Mouse (Mus musculus) left cerebral cortex, postnatal 4 days (tissue): ENCODE results near the gene Acad10. TPM values are rescaled to one million over a fixed set of nuclear protein-coding genes. Genes with fewer than 3 reads are reported as not detected.
"Not testable (repeated sequence)": the region's sequence is repeated elsewhere in the genome, so short reads cannot be mapped to it uniquely, and the experiment has no call there.

Source experiments
- DNase-seq: peaks from one replicate; pipeline ENCODE4 v3.0.0-alpha.2; 2022
- intact Hi-C: fragments of 180-260 bp; cut with DNase I; formaldehyde crosslinking; loops from one replicate; pipeline ENCODE4 v1.15.1; 2025
- total RNA-seq, 2 experiments: library from RNA; stranded (reverse); gene quantifications; 2 replicates each; pipeline ENCODE4 v1.2.3; 2021

Gene Acad10
- total RNA-seq = 1 to 10 TPM; 2.2 to 2.5 TPM

DNA sequence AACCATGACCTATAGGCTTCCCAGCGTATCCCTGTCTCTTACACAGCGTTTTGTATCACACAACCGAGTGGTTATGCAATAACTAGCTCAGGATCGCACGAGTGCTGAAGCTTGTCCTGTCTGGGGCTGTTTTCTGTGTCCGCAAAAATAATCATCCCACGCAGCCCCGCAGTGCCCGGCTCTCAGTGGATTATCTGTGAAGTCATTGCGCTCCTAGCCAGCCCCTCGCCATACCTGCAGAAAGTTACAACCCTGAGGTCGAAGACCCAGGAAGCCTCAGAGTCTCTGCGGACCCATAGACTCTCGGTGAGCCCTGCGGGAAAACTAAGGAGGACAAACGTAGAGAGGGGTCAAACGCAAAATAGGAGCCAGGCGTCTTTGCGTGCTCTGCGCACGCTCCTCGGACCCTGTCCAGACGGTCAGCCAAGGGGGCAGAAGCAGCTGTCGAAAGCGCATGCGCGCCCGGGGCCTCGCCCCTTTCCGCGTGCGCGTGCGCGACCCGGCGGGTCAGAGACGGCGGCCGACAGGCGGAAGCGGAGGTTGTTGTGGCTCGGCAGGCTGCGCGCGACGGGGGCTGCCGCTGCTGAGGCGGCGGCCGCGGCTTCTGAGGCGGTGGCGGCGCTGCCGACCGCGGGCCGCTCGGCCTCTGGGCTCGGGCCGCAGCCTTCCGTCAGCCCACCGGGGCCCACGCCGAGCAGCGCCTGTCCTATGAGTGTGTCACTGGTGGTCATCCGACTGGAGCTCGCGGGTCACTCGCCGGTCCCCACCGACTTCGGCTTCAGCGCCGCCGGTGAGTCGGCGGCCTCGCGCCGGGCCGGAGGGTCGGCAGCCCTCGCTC is at the start of gene Acad10, which contains the start of gene Brap:
Acad10 (minus strand) TSS at position 456 of the 838 bp plus-strand sequence.
Brap (plus strand) TSS at position 505 of the 838 bp plus-strand sequence.
- DNase-seq = peak; percentile 97
- intact Hi-C loops = no loop called here

DNA sequence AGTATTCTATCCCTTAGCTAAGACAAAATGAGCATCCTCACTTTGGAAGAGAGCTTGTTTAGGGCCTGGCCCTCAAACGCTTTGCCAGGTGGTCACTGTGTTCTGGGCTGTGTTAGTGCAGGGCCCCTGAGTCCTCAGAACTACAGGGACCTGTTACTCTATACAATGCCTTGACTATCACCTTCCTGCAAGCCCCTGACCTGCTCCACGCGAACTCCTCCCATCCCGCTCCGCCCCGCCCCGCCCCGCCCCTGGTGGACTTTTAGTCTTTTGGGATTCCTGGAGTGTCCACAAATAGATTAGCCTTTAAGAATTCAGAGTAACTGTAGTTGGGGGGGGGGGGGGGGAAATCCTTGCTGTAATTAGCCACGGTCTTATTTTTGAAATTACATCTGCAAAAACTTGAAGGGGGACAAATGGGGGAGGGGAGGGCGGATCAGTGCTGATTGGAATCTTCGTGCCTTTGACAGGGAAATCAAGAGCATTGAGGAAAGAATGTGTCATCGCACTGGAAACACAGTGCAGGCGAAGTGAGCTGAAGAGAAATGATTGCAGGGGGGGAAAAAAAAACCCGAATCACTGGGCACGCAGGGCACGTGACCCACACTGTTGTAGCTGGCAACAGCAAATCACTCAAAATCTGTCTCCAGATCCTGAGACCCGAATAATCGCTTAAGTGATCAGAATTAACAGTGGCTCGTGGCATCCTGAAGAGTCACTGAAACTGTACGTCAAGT is 44.4 kb upstream of the Acad10 start:
- DNase-seq = no peak
- intact Hi-C loops = no loop called here

DNA sequence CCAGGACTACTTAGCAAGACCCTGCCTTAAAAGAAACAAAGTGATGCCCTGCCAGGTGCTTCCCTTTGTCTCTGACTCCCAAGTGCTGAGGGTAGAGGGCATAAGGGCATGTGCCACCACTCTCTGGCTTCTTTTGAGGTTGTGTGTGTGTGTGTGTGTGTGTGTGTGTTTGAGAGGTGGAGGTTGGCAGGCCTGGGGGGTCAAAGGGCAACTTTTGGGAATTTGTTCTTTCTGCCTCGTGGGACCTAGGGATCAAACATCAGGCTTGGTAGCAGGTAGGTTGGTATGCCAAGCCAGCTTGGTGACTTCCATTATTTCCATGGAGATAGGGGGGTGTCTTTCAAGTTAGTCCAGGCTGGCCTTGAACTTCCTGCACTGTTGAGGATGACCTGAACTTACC is 43.0 kb upstream of the Acad10 start:
- DNase-seq = no peak
- intact Hi-C loops = no loop called here

DNA sequence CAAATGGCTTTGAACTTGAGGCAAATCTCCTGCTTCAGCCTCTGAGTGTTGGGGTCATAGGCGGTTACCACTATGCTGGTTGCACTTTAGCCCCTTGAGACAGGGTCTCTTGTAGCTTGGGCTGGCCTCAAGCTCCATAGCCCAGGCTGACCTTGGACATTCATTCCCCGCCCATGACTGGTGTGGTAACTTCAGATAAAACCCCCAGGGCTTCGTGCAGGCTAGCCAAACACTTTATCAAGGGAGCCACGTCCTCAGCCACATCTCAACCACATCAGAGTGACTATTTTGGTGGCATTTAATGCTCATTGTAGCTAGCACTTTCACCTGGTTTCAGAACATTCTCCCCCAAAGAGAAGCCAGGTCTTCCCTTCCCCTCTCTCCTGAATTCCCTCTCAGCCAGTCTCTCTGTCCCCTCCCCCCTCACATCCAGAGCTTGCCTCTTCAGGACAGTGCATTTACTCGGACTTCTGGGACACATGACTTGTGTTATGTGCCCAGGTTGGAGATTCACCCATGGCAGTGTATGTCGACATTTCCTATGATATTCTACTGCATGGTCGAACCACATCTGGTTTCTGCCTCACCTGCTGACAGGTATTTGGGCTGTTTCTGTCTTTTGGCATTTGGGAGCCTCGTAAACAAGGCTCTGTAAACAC is 40.9 kb upstream of the Acad10 start:
- intact Hi-C loops = no loop called here
- DNase-seq = no peak

DNA sequence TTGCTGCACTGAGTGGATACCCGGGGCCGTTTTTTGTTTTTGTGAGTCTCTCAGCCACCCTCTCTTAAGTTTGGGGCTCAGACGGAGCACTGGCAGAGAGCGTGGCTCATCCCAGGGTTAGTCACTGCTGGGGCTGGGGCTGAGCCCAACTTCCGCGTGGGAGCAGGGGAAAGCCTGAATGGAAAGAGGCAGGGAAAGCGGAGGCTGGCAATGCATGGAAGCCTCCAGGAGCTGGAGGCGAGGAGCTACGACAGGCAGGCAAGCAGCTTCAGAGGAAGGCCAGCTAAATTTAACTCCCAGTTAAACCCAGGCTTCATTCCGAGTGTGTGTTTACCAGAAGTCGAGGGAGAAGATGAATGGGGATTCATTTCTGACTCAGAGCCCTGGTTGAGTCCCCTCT is 40.2 kb upstream of the Acad10 start:
- no peak for DNase-seq
- intact Hi-C loops = no loop called here

DNA sequence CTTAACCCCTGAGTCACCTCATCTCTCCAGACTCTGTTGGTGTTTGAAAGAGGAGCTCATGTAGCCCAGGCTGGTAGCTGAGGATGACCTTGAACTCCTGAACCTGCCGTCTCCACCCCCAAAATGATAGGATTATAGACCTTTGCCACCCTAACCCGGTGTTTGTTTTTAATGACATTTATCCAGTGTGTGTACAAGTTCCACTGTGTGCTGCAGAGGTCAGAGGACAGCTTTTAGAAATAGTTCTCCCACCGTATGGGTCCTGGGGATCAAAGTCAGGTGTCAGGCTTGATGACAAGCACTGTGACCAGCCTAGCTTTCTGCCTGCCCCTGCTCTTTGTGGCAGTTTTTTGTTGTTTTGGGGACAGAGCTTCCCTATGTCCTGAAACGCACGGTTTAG is 39.6 kb upstream of the Acad10 start:
- intact Hi-C loops = no loop called here
- no peak for DNase-seq

DNA sequence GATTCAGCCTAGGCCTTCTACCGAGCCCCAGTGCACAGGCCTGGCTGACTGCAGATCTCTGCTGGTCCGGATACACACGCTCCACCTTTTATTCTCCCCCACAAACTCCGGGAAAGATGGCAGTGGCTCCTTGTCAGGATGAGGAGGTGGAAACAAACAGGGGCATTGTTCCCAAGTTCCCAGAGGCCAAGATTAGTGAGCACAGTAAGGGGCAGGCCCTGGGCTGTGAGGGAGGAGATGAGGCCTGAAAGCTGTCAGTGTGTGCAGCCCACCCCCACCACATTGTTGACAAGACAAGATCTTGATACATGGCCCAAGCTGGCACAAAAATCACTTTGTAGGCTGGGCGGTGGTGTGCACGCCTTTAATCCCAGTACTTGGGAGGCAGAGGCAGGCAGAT is 36.4 kb upstream of the Acad10 start:
- intact Hi-C loops = no loop called here

DNA sequence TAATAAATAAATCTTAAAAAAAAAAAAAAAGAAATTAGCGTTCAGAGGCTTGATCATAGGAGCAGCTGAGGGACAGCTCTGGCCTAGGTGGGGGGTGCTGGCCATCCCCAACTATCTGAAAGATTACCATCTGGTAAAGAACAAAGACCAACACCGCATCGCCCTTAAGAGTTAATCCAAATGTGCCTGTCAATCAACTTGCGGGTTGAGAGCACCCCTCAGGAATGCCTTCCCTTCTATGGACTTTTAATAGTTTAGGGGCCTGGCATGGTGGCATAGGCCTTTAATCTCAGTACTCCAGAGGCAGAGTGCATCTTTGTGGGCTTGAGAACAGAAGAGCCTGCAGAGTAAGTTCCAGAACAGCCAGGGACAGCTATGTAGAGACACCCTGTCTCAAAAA is 32.6 kb upstream of the Acad10 start:
- no peak for DNase-seq
- intact Hi-C loops = no loop called here

More for the DNA sequence above, 36.4 kb upstream of the Acad10 start:
- DNase-seq = no peak

DNA sequence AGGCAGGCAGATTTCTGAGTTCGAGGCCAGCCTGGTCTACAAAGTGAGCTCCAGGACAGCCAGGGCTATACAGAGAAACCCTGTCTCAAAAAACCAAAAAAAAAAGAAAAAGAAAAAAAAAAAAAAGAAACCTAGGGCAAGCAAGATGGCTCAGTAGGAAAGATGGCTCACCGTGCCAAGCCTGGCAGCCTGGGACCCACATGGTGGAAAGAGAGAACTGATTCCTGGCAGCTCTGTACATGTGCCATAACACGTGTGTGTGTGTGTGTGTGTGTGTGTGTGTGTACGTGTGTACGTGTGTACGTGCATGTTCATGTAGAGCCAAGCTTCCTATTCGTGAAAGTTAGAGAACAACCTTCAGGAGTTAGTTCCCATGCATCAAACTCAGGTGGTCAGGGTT is 31.1 kb upstream of the Acad10 start:
- DNase-seq = peak; percentile 25
- intact Hi-C loops = not testable (repeated sequence)

DNA sequence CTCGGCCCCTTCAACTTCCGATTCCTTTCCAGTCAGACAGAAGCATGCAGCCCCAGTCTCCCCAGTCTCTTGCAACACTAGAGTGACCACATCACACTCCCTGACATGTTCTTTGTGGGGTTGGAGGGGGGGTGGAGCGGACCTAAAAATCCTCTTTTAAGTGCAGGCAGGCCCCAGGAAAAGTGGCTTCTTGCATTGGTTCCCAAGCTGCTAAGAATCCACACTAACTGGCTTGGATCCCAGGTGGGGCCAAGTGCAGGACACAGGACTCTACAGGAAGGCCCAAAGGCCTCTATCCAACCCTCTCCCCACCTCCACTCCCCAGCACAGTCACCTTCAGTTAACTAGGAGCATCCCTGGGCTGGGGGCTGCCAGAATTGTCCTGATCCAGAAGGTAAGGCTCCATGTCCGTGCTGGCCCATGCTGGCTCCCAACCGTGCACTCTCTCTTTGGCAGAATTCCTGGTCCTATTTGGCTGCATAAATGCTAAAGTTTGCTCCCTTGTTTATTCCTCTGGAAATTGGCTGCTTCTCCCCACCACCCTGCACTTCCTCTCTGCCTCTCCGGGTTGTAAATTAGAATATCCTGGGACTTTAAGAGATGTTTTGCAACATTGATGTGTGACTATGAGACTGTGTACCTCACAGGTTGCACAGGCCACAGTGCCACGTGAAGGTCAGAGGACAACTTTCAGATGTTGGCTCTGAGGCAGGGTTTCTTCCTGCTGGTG is 30.3 kb upstream of the Acad10 start:
- intact Hi-C loops = no loop called here
- peak; percentile 27 for DNase-seq

DNA sequence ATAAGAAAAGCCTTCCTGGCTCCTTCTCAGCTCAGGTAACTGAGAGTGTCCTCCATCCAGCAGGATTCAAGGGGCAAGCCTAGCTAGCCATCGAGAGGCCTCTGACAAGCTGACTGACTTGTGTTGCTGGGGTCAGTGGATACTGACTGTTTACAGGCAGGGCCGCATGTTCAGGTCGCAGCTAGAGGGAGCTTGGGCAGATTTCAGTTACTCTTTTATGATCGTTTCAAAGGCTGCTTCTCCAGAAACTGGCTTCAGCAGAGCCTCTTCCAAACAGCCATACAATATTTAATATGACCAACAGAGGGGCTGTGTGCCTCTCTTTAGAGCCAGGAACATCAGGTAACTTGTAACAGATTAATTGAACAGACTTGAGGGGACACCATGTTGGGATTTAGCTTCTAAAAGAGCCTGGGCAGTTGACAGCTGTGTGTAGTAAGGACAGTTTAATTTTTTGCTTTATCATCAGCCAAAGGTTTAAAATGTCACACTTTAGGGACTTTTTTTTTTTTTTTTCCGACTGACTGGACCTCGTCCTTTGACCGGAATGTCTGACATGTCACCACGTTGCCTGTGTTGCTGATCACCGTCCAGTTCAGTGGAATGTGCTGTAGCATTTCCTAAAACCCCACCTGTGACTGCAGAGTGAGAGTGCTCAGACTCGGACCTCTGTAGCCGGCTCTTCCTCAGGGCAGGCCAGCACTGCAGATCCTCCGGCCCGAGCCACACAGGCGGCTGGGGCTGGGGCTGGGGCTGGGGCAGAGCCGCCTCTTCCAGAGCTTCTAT is 26.0 kb upstream of the Acad10 start:
- no peak for DNase-seq
- intact Hi-C loops = no loop called here

DNA sequence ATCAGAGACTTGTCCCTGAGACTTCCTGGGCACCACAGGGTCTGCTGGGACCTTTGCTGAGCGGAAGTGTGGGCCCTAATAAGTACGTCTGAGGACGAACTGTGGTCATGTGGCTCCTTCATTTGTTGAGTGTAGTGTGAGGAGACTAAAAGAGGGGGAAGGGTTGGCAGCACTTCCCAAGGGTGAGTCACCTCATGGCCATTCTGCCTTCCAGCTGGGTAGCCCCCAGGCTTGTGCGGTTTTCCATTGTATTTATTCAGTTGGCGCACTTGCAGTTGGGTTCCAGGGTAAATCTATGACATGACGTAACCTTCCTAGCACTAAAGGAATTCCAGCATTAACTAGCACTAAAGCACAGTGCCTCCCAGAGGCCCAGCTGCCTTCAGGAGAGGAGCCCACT is 25.2 kb upstream of the Acad10 start:
- DNase-seq = no peak
- intact Hi-C loops = no loop called here

DNA sequence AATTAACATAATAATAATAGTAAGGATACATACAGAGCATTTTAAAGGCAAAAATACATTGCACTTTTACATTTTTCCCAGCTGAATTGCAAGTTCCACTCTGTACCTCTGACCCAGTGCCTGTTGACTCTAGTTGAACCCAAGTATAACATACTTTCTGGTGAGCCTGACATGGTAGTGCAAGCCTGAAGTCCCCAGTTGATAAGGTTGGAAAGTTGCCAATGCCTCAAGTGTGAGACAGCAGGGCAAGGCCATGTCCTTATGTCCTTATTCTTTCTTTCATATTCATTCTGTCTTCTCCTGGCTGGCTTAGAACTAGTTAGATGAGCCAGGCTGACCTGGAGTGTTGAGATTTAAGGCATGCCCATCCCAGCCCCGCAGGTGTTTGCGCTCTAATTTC is 21.9 kb upstream of the Acad10 start:
- intact Hi-C loops = no loop called here
- DNase-seq = no peak

DNA sequence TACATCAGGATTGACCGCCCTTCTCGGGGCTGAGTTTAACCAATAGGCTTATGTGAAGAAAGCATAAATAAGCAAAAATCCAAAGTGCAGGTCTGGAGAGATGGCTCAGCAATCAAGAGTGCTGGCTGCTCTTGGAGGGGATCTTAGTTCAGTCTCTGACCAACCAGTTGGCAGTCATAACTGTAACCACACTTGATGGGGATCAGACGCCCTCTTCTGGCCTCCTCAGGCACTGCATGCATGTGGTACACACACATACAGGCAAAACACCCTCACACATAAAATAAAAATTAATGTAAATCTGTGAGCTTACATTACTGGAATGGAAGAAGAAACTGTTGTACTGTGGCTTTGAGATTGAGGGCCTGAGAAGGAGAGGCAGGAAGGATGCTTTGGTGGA is 10.1 kb upstream of the Acad10 start:
- intact Hi-C loops = no loop called here
- DNase-seq = peak; percentile 21

DNA sequence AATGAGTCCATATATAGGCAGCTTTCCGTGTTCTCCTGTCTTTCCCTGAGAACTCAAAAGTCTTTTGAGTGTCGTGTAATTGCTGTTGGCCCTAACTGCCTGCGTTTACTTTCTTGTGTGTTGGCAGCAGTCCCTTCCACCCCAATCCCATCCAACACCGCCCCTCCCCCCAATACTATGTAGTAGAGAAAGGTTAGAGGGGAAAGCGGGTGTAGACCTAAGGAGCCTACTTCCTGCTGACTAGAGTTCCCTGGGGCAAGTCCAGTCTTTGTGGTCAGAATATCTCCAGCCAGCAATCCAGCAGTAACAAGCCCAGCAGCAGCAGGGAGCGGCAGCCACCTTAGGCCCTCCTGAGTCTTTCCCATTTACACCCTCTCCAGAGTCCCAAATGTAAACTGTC is 8.1 kb upstream of the Acad10 start:
- intact Hi-C loops = no loop called here

DNA sequence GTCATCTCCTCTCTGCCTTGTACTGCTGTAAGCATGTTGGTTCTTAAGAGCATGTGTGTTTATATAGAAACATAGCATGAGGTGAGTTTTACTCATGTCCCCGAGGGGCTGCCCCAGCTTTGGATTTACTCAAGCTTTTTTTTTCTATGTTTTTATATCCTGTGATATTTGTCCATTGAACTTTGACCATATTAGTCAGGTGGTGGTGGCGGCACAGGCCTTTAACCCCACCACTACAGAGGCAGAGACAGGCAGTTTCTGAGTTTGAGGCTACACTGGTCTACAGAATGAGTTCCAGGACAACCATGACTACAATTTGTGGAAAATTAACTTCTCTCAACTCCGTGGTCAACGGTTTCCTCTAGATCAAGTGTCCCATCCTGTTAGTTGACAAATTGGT is 6.8 kb upstream of the Acad10 start:
- intact Hi-C loops = no loop called here
- DNase-seq = no peak

More for the DNA sequence above, 8.1 kb upstream of the Acad10 start:
- no peak for DNase-seq

DNA sequence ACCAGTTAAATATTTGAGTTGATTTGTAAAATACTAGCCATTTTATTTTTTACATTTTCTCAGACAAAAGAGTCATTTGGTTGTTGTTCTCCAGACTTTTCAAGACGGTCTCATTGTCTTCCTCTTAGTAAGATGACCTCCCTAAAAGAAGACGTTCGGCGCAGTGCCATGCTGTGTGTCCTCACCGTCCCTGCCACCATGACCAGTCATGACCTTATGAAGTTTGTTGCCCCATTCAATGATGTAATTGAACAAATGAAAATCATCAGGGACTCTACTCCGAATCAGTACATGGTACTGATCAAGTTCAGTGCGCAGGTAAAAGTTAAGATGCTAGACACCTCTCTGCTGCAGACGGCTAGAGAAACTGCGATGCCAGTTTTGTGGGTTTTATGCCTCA is 4.7 kb upstream of the Acad10 start:
- DNase-seq = no peak
- intact Hi-C loops = no loop called here

DNA sequence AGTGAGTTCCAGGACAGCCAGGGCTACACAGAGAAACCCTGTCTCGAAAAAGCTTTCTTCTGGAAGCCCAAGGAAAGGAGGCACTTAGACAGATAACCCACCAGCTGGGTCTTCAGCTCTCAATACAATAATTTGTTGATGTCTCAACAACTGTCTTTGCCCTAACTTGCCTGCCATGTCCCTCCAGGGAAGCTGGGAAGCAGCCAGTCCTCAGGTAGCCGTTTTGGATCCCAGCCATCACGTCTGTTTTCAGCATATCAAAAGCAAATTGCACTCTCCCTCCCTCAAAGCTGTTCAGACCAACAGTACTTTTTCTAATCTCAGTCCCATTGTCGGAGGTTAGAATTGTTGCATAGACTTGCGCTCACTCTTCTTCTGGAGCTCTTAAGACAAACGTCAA is 3.8 kb upstream of the Acad10 start:
- intact Hi-C loops = no loop called here

DNA sequence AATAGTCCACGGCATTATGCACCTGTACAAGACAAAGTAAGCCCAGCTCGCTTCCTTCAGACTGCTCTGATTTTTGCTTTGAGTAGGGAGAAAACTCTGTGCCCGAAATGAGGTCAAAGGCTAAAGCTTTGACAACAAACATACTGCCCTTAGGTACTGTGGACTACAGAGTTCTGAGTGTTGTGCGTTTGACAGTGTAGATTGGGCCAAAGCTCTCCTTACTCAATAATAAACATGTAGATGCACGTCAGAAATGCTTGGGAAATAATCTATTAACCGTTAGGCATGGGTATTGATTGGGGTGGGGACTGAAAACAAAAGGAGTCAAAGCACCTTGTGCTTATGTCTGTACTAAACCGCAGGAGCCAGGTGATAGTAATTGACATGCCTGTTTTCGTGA is 3.1 kb upstream of the Acad10 start:
- intact Hi-C loops = no loop called here
- no peak for DNase-seq

More for the DNA sequence above, 3.8 kb upstream of the Acad10 start:
- DNase-seq = peak; percentile 8

DNA sequence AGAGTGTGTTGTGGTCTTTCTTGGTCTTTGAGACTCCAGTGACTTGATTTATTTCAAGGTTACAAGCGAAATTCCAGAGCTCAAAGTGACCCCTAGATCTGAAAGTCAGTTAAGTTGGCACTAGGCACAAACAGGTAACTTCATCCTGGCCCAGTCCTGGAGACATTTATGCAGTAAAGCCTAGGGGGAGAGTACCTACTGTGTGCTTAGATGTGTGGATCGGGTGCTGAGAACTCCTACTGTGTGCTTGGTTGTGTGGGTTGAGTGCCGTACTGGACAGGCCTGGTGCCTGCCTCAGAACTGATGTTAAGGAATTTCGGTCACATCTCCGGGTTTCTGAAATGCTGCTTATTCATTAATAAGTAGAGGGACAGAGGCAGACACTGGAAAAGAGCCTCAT is 1.2 kb upstream of the Acad10 start:
- intact Hi-C loops = no loop called here
- no peak for DNase-seq
